Mouse (Mus musculus) CH12.LX (cell line): ENCODE results near the gene Zfp518a. TPM values are rescaled to one million over a fixed set of nuclear protein-coding genes. Genes with fewer than 3 reads are reported as not detected.

Experiments
- DNase-seq: peaks from one replicate; pipeline ENCODE4 v3.0.0-alpha.2; 2013; ENCODE audit errors: extremely low read depth
- H3K27ac ChIP-seq: 2 replicates; pipeline ENCODE4 v1.5.1; 2012; ENCODE audit warnings: low read depth, mild to moderate bottlenecking, control low read depth, moderate library complexity; ENCODE audit not compliant: insufficient read depth
- H3K27me3 ChIP-seq: replicated peaks from 2 replicates; pipeline ENCODE3; 2012; ENCODE audit warnings: inconsistent platforms
- H3K36me3 ChIP-seq, 2 experiments: replicated peaks in 1 of 2; 2 replicates each; pipeline versions ENCODE3 to v1.6.1; 2012; ENCODE audit warnings: inconsistent platforms in 1 of 2, low read length in 1 of 2, mild to moderate bottlenecking in 1 of 2, mixed read lengths in 1 of 2, moderate library complexity in 1 of 2; ENCODE audit not compliant: control insufficient read depth in 1 of 2, insufficient read depth in 1 of 2
- H3K4me1 ChIP-seq, 2 experiments: 2 replicates each; pipeline ENCODE4 v1.6.1; 2012; ENCODE audit warnings: inconsistent platforms in 1 of 2, moderate library complexity in 1 of 2; ENCODE audit not compliant: insufficient read depth in 2 of 2, control insufficient read depth in 1 of 2
- H3K4me2 ChIP-seq: 2 replicates; pipeline ENCODE4 v1.6.1; 2012; ENCODE audit warnings: low read depth, mild to moderate bottlenecking, control low read depth; ENCODE audit not compliant: poor library complexity, insufficient read depth, severe bottlenecking
- H3K4me3 ChIP-seq, 3 experiments: fragments of 150-350 bp in 1 of 3; sonication (generic) in 1 of 3; replicated peaks in 1 of 3; 2 replicates each; pipeline versions ENCODE3 to v1.5.1; 2011 to 2012; ENCODE audit warnings: low read depth in 2 of 3, low read length in 2 of 3, mild to moderate bottlenecking in 2 of 3, moderate library complexity in 2 of 3, control low read depth in 1 of 3, improper control_type of control experiment in 1 of 3, inconsistent platforms in 1 of 3, mixed read lengths in 1 of 3; ENCODE audit not compliant: poor library complexity in 1 of 3
- H3K79me2 ChIP-seq: replicated peaks from 2 replicates; pipeline ENCODE4 v1.6.1; 2012; ENCODE audit warnings: mild to moderate bottlenecking, moderate library complexity; ENCODE audit not compliant: control insufficient read depth, poor library complexity, insufficient read depth, severe bottlenecking; ENCODE audit errors: extremely low read depth
- H3K9ac ChIP-seq: 2 replicates; pipeline ENCODE4 v1.6.1; 2012; ENCODE audit warnings: low read depth, mild to moderate bottlenecking, control low read depth, moderate library complexity; ENCODE audit not compliant: insufficient read depth
- H3K9me3 ChIP-seq: replicated peaks from 2 replicates; pipeline ENCODE3; 2012; ENCODE audit warnings: low read length, inconsistent platforms, mixed read lengths
- CHD1 ChIP-seq: IDR thresholded peaks from 2 replicates; pipeline ENCODE4 v1.6.1; 2012; ENCODE audit warnings: low read depth, low read length, improper control_type of control experiment, inconsistent platforms
- CHD2 ChIP-seq: IDR thresholded peaks from 2 replicates; pipeline ENCODE4 v1.6.1; 2011; ENCODE audit warnings: low read length, improper control_type of control experiment
- CTCF ChIP-seq, 2 experiments: IDR thresholded peaks in 1 of 2; conservative IDR thresholded peaks in 1 of 2; 2 replicates each; pipeline ENCODE4 v1.5.1; 2011 to 2012; ENCODE audit warnings: low read depth in 2 of 2, low read length in 2 of 2, improper control_type of control experiment in 1 of 2, inconsistent platforms in 1 of 2, mild to moderate bottlenecking in 1 of 2, moderate library complexity in 1 of 2
- EP300 ChIP-seq: IDR thresholded peaks from 2 replicates; pipeline ENCODE4 v1.6.1; 2011; ENCODE audit warnings: low read length, improper control_type of control experiment
- ETS1 ChIP-seq: conservative IDR thresholded peaks from 2 replicates; pipeline ENCODE4 v1.6.1; 2012; ENCODE audit warnings: low read depth, mild to moderate bottlenecking, inconsistent platforms, low read length, improper control_type of control experiment, moderate library complexity
- GABPA ChIP-seq: IDR thresholded peaks from 2 replicates; pipeline ENCODE4 v1.6.1; 2012; ENCODE audit warnings: low read depth, low read length, improper control_type of control experiment, inconsistent platforms; ENCODE audit not compliant: insufficient replicate concordance
- HCFC1 ChIP-seq: IDR thresholded peaks from 2 replicates; pipeline ENCODE4 v1.6.1; 2012; ENCODE audit warnings: low read depth, mild to moderate bottlenecking, inconsistent platforms, low read length, improper control_type of control experiment
- JUND ChIP-seq: conservative IDR thresholded peaks from 2 replicates; pipeline ENCODE4 v1.6.1; 2011; ENCODE audit warnings: low read depth, low read length, improper control_type of control experiment
- KAT2A ChIP-seq: IDR thresholded peaks from 2 replicates; pipeline ENCODE4 v1.6.1; 2012; ENCODE audit warnings: low read length, improper control_type of control experiment, inconsistent platforms; ENCODE audit not compliant: insufficient replicate concordance
- MAZ ChIP-seq: IDR thresholded peaks from 2 replicates; pipeline ENCODE4 v1.6.1; 2012; ENCODE audit warnings: low read depth, mild to moderate bottlenecking, inconsistent platforms, low read length, improper control_type of control experiment, moderate library complexity
- MEF2A ChIP-seq: IDR thresholded peaks from 2 replicates; pipeline ENCODE4 v1.6.1; 2014; ENCODE audit warnings: low read depth, mild to moderate bottlenecking, inconsistent platforms, low read length, improper control_type of control experiment, borderline replicate concordance
- MXI1 ChIP-seq: IDR thresholded peaks from 2 replicates; pipeline ENCODE4 v1.6.1; 2011; ENCODE audit warnings: mild to moderate bottlenecking, low read depth, low read length, improper control_type of control experiment
- MYC ChIP-seq: IDR thresholded peaks from 2 replicates; pipeline ENCODE4 v1.6.1; 2011; ENCODE audit warnings: low read depth, mild to moderate bottlenecking, improper control_type of control experiment, low read length
- NELFE ChIP-seq: IDR thresholded peaks from 2 replicates; pipeline ENCODE4 v1.6.1; 2011; ENCODE audit warnings: low read depth, low read length, improper control_type of control experiment
- NRF1 ChIP-seq: IDR thresholded peaks from 2 replicates; pipeline ENCODE4 v1.6.1; 2014; ENCODE audit warnings: low read depth, mild to moderate bottlenecking, inconsistent platforms, low read length, improper control_type of control experiment, moderate library complexity
- PAX5 ChIP-seq: IDR thresholded peaks from 2 replicates; pipeline ENCODE4 v1.6.1; 2012; ENCODE audit warnings: low read length, inconsistent platforms, mixed read lengths
- POLR2A ChIP-seq: IDR thresholded peaks from 2 replicates; pipeline ENCODE4 v1.6.1; 2011; ENCODE audit warnings: low read depth, mild to moderate bottlenecking, improper control_type of control experiment, low read length
- SMC3 ChIP-seq: IDR thresholded peaks from 2 replicates; pipeline ENCODE4 v1.6.1; 2011; ENCODE audit warnings: low read depth, low read length, improper control_type of control experiment
- TBP ChIP-seq: conservative IDR thresholded peaks from 2 replicates; pipeline ENCODE4 v1.6.1; 2011; ENCODE audit warnings: low read depth, low read length, improper control_type of control experiment
- USF1 ChIP-seq: IDR thresholded peaks from 2 replicates; pipeline ENCODE4 v1.6.1; 2014; ENCODE audit warnings: low read depth, mild to moderate bottlenecking, inconsistent platforms, low read length, improper control_type of control experiment
- ZMIZ1 ChIP-seq: IDR thresholded peaks from 2 replicates; pipeline ENCODE4 v1.6.1; 2012; ENCODE audit warnings: low read depth, mild to moderate bottlenecking, inconsistent platforms, low read length, improper control_type of control experiment
- ZNF384 ChIP-seq: IDR thresholded peaks from 2 replicates; pipeline ENCODE4 v1.6.1; 2012; ENCODE audit warnings: low read depth, low read length, improper control_type of control experiment, inconsistent platforms
- dilution Hi-C: fragments of 300-500 bp; cut with MboI; formaldehyde crosslinking; loops from 2 replicates; pipeline ENCODE4 v1.14.3; 2020; ENCODE audit warnings: low sequenced_read_pairs; ENCODE audit not compliant: extremely low pct_unique_long_range_greater_than_20kb, extremely low pct_ligation_motif_present
- in situ Hi-C: fragments of 300-500 bp; cut with MboI; formaldehyde crosslinking; loops from 3 replicates; pipeline ENCODE4 v1.14.3; 2019; ENCODE audit warnings: low sequenced_read_pairs, low pct_ligation_motif_present, low pct_unique_long_range_greater_than_20kb, mixed read lengths
- polyA plus RNA-seq: library from polyadenylated mRNA; unstranded; fragments of >175 nt; gene quantifications from 2 replicates; pipeline ENCODE4 v1.2.1, GENCODE M21; 2012; ENCODE audit warnings: low read depth; ENCODE audit not compliant: insufficient read length
- total RNA-seq, 2 experiments: library from RNA; depleted of rRNA; stranded (reverse); fragments of 300-350 nt in 1 of 2; fragments of >200 nt in 1 of 2; gene quantifications; 2 replicates each; pipeline ENCODE4 v1.2.3; 2012 to 2014

Gene Zfp518a
- total and polyA plus RNA-seq, 3 experiments = 5.4 to 19.7 (median 11.6) TPM

- peak; percentile 58; the same call in 1 of the 2 replicates for TF ChIP-seq TBP
Observed at GRCm38 (mm10) chr19:40894519-40895392, at the start of gene Zfp518a (continued).

GRCm38 (mm10) chr19:40844731-40845130, 49.8 kb upstream of the Zfp518a start:
- H3K36me3 ChIP-seq = peaks cover 26 to 79% of the 10 kb centered on the region in 2 experiments
- H3K79me2 ChIP-seq = no peaks in the 10 kb centered on the region
- TF ChIP-seq CTCF (conservative IDR thresholded peaks at IDR 0.05 in 1 of 2, IDR thresholded peaks at IDR 0.05 in 1 of 2; ENCODE audit: low read depth in 2 of 2, low read length in 2 of 2) = no peak
- TF ChIP-seq CHD2 = no peak
- no peak for TF ChIP-seq HCFC1
- no peak for TF ChIP-seq MEF2A
- TF ChIP-seq ZMIZ1 = no peak
- TF ChIP-seq NELFE = no peak
- TF ChIP-seq JUND = no peak
- no peak for TF ChIP-seq SMC3
- TF ChIP-seq GABPA = no peak
- TF ChIP-seq MAZ = no peak
- TF ChIP-seq USF1 = no peak
- TF ChIP-seq MYC = no peak
- no peak for TF ChIP-seq MXI1
- TF ChIP-seq NRF1 = no peak
- TF ChIP-seq ETS1 = no peak
- TF ChIP-seq ZNF384 = no peak
- no peak for TF ChIP-seq KAT2A
- H3K27ac ChIP-seq = no peak overlapping the region
- H3K4me1 ChIP-seq = peaks cover 0 to 29% of the 10 kb centered on the region in 2 experiments; a peak in 2 of 4 replicates
- dilution Hi-C loops (no loop called here), in situ Hi-C loops (no loop called here)
- no peak overlapping the region for H3K4me2 ChIP-seq
- no peaks in the 10 kb centered on the region for H3K9me3 ChIP-seq
- no peaks in the 10 kb centered on the region for H3K27me3 ChIP-seq
- DNase-seq = no peak
- H3K9ac ChIP-seq = no peak overlapping the region
- no peak overlapping the region for H3K4me3 ChIP-seq

- in situ Hi-C loops = no loop called here
- no peak overlapping the region for H3K4me3 ChIP-seq
- no peaks in the 10 kb centered on the region for H3K9me3 ChIP-seq
- dilution Hi-C loops = no loop called here
- no peaks in the 10 kb centered on the region for H3K79me2 ChIP-seq
- no peak overlapping the region for H3K27ac ChIP-seq
- peaks cover 0 to 4% of the 10 kb centered on the region in 2 experiments; a peak in 1 of 4 replicates for H3K4me1 ChIP-seq
- no peak overlapping the region for H3K4me2 ChIP-seq
- TF ChIP-seq EP300 (no peak), POLR2A (no peak), SMC3 (no peak), ZMIZ1 (no peak), PAX5 (no peak), MEF2A (no peak), CHD1 (no peak)
- DNase-seq = no peak
- H3K9ac ChIP-seq = no peak overlapping the region
- peaks cover 24 to 60% of the 10 kb centered on the region in 2 experiments for H3K36me3 ChIP-seq
- no peaks in the 10 kb centered on the region for H3K27me3 ChIP-seq
Observed at GRCm38 (mm10) chr19:40849391-40849790, 45.1 kb upstream of the Zfp518a start.
